Mouse (Mus musculus): Measurements from ENCODE around the gene Hcfc2. TPM values are rescaled to one million over a fixed set of nuclear protein-coding genes. Genes with fewer than 3 reads are reported as not detected.

Hcfc2 gene
- polyA plus RNA-seq, 1 experiment from 2014 or later, result 35.4 TPM

GRCm38 (mm10) chr10:82696453-82697079 lies 606 bp downstream of the Hcfc2 start:
- Histone ChIP-seq H3K4me3 (ENCODE audit: low read depth, low read length) (no peak overlapping the region), H3K4me1 (replicated peaks; ENCODE audit: control insufficient read depth, insufficient read depth, low read length) (no peaks in the 10 kb centered on the region; the same call in 1 of the 2 replicates), H3K9ac (ENCODE audit: low read depth, low read length) (no peak overlapping the region), H3K27me3 (ENCODE audit: control insufficient read depth, insufficient read depth, low read length) (no peaks in the 10 kb centered on the region), H3K4me2 (replicated peaks; ENCODE audit: low read depth, low read length) (no peak overlapping the region), H3K36me3 (ENCODE audit: control insufficient read depth, insufficient read depth, low read length) (no peaks in the 10 kb centered on the region), H3K27ac (ENCODE audit: low read depth, low read length) (no peak overlapping the region), H3K9me3 (ENCODE audit: control insufficient read depth, low read length) (no peaks in the 10 kb centered on the region)
- no peak for DNase-seq (ENCODE audit: low spot score)
- no peak for ATAC-seq (ENCODE audit: low FRiP score)
- WGBS, result 72% methylated on average over 4 of the region's 4 CpGs

GRCm38 (mm10) chr10:82697305-82697898 lies 1.4 kb downstream of the Hcfc2 start:
- no peak overlapping the region for H3K4me3 ChIP-seq (ENCODE audit: low read depth, low read length)
- WGBS, result 88% methylated on average over 3 of the region's 3 CpGs
- H3K27me3 ChIP-seq (ENCODE audit: control insufficient read depth, insufficient read depth, low read length), result no peaks in the 10 kb centered on the region
- H3K4me1 ChIP-seq (replicated peaks; ENCODE audit: control insufficient read depth, insufficient read depth, low read length), result no peaks in the 10 kb centered on the region; the same call in 1 of the 2 replicates
- no peak overlapping the region for H3K9ac ChIP-seq (ENCODE audit: low read depth, low read length)
- no peaks in the 10 kb centered on the region for H3K36me3 ChIP-seq (ENCODE audit: control insufficient read depth, insufficient read depth, low read length)
- no peak overlapping the region for H3K27ac ChIP-seq (ENCODE audit: low read depth, low read length)
- no peak overlapping the region for H3K4me2 ChIP-seq (replicated peaks; ENCODE audit: low read depth, low read length)
- H3K9me3 ChIP-seq (ENCODE audit: control insufficient read depth, low read length), result no peaks in the 10 kb centered on the region
- ATAC-seq (ENCODE audit: low FRiP score), result no peak
- no peak for DNase-seq (ENCODE audit: low spot score)

GRCm38 (mm10) chr10:82698712-82699261 lies 2.8 kb downstream of the Hcfc2 start:
- Histone ChIP-seq H3K4me1 (replicated peaks; ENCODE audit: control insufficient read depth, insufficient read depth, low read length) (no peaks in the 10 kb centered on the region; the same call in 1 of the 2 replicates), H3K27me3 (ENCODE audit: control insufficient read depth, insufficient read depth, low read length) (no peaks in the 10 kb centered on the region)

GRCm38 (mm10) chr10:82699296-82699941 lies 3.5 kb downstream of the Hcfc2 start:
- ATAC-seq (ENCODE audit: low FRiP score) (peak; percentile 89), DNase-seq (ENCODE audit: low spot score) (no peak)
- Histone ChIP-seq H3K4me3 (ENCODE audit: low read depth, low read length) (peak overlapping the region; percentile 91), H3K4me2 (replicated peaks; ENCODE audit: low read depth, low read length) (peak overlapping the region; percentile 59), H3K27ac (ENCODE audit: low read depth, low read length) (peak overlapping the region; percentile 58), H3K4me1 (replicated peaks; ENCODE audit: control insufficient read depth, insufficient read depth, low read length) (no peaks in the 10 kb centered on the region; the same call in 1 of the 2 replicates), H3K36me3 (ENCODE audit: control insufficient read depth, insufficient read depth, low read length) (no peaks in the 10 kb centered on the region), H3K27me3 (ENCODE audit: control insufficient read depth, insufficient read depth, low read length) (no peaks in the 10 kb centered on the region), H3K9ac (ENCODE audit: low read depth, low read length) (peak overlapping the region; percentile 83), H3K9me3 (ENCODE audit: control insufficient read depth, low read length) (no peaks in the 10 kb centered on the region)
- WGBS, result under 1% methylated on average over 57 of the region's 59 CpGs

More at GRCm38 (mm10) chr10:82698712-82699261, 2.8 kb downstream of the Hcfc2 start:
- Histone ChIP-seq H3K27ac (ENCODE audit: low read depth, low read length) (peak overlapping the region; percentile 58), H3K9me3 (ENCODE audit: control insufficient read depth, low read length) (no peaks in the 10 kb centered on the region), H3K4me3 (ENCODE audit: low read depth, low read length) (peak overlapping the region; percentile 91), H3K4me2 (replicated peaks; ENCODE audit: low read depth, low read length) (peak overlapping the region; percentile 59), H3K36me3 (ENCODE audit: control insufficient read depth, insufficient read depth, low read length) (no peaks in the 10 kb centered on the region), H3K9ac (ENCODE audit: low read depth, low read length) (peak overlapping the region; percentile 83)
- DNase-seq (ENCODE audit: low spot score) (peak; percentile 93), ATAC-seq (ENCODE audit: low FRiP score) (peak; percentile 96)
- 2% methylated on average over 24 of the region's 42 CpGs for WGBS

- no peak for DNase-seq (ENCODE audit: low spot score)
- Histone ChIP-seq H3K9me3 (ENCODE audit: control insufficient read depth, low read length) (no peaks in the 10 kb centered on the region), H3K36me3 (ENCODE audit: control insufficient read depth, insufficient read depth, low read length) (no peaks in the 10 kb centered on the region), H3K4me2 (replicated peaks; ENCODE audit: low read depth, low read length) (no peak overlapping the region), H3K9ac (ENCODE audit: low read depth, low read length) (no peak overlapping the region), H3K27ac (ENCODE audit: low read depth, low read length) (no peak overlapping the region), H3K4me3 (ENCODE audit: low read depth, low read length) (no peak overlapping the region), H3K27me3 (ENCODE audit: control insufficient read depth, insufficient read depth, low read length) (no peaks in the 10 kb centered on the region), H3K4me1 (replicated peaks; ENCODE audit: control insufficient read depth, insufficient read depth, low read length) (no peaks in the 10 kb centered on the region)
- ATAC-seq (ENCODE audit: low FRiP score), result no peak
- 84% methylated on average over 8 of the region's 8 CpGs for WGBS
These were observed 45.4 kb downstream of the Hcfc2 start for GRCm38 (mm10) chr10:82741354-82741753.

- Histone ChIP-seq H3K4me2 (replicated peaks; ENCODE audit: low read depth, low read length) (no peak overlapping the region), H3K9me3 (ENCODE audit: control insufficient read depth, low read length) (no peaks in the 10 kb centered on the region), H3K9ac (ENCODE audit: low read depth, low read length) (no peak overlapping the region), H3K4me3 (ENCODE audit: low read depth, low read length) (no peak overlapping the region), H3K4me1 (replicated peaks; ENCODE audit: control insufficient read depth, insufficient read depth, low read length) (no peaks in the 10 kb centered on the region), H3K36me3 (ENCODE audit: control insufficient read depth, insufficient read depth, low read length) (no peaks in the 10 kb centered on the region), H3K27ac (ENCODE audit: low read depth, low read length) (no peak overlapping the region), H3K27me3 (ENCODE audit: control insufficient read depth, insufficient read depth, low read length) (no peaks in the 10 kb centered on the region)
- WGBS, result 90% methylated on average over 4 of the region's 4 CpGs
- no peak for DNase-seq (ENCODE audit: low spot score)
- ATAC-seq (ENCODE audit: low FRiP score), result no peak
These were observed 45.9 kb downstream of the Hcfc2 start for GRCm38 (mm10) chr10:82741876-82742275.

GRCm38 (mm10) chr10:82742578-82742977 lies 46.6 kb downstream of the Hcfc2 start:
- Histone ChIP-seq H3K9ac (ENCODE audit: low read depth, low read length) (no peak overlapping the region), H3K27ac (ENCODE audit: low read depth, low read length) (no peak overlapping the region), H3K4me1 (replicated peaks; ENCODE audit: control insufficient read depth, insufficient read depth, low read length) (no peaks in the 10 kb centered on the region), H3K4me2 (replicated peaks; ENCODE audit: low read depth, low read length) (no peak overlapping the region), H3K4me3 (ENCODE audit: low read depth, low read length) (no peak overlapping the region), H3K9me3 (ENCODE audit: control insufficient read depth, low read length) (no peaks in the 10 kb centered on the region), H3K27me3 (ENCODE audit: control insufficient read depth, insufficient read depth, low read length) (no peaks in the 10 kb centered on the region), H3K36me3 (ENCODE audit: control insufficient read depth, insufficient read depth, low read length) (peaks cover 4% of the 10 kb centered on the region; the same call in 1 of the 2 replicates)
- WGBS, result 85% methylated on average over 1 of the region's 1 CpGs
- ATAC-seq (ENCODE audit: low FRiP score) (no peak), DNase-seq (ENCODE audit: low spot score) (no peak)

- Histone ChIP-seq H3K9ac (ENCODE audit: low read depth, low read length) (no peak overlapping the region), H3K4me2 (replicated peaks; ENCODE audit: low read depth, low read length) (no peak overlapping the region), H3K27me3 (ENCODE audit: control insufficient read depth, insufficient read depth, low read length) (no peaks in the 10 kb centered on the region), H3K4me1 (replicated peaks; ENCODE audit: control insufficient read depth, insufficient read depth, low read length) (no peaks in the 10 kb centered on the region), H3K4me3 (ENCODE audit: low read depth, low read length) (no peak overlapping the region), H3K36me3 (ENCODE audit: control insufficient read depth, insufficient read depth, low read length) (peaks cover 9% of the 10 kb centered on the region; the same call in 1 of the 2 replicates), H3K27ac (ENCODE audit: low read depth, low read length) (no peak overlapping the region), H3K9me3 (ENCODE audit: control insufficient read depth, low read length) (no peaks in the 10 kb centered on the region)
- DNase-seq (ENCODE audit: low spot score), result no peak
- 90% methylated on average over 6 of the region's 6 CpGs for WGBS
- ATAC-seq (ENCODE audit: low FRiP score), result no peak
These were observed 48.3 kb downstream of the Hcfc2 start for GRCm38 (mm10) chr10:82744296-82744695.
